Mouse (Mus musculus): ENCODE measurements around the gene Ccne1. TPM values are rescaled to one million over a fixed set of nuclear protein-coding genes. Genes with fewer than 3 reads are reported as not detected.
A peak's percentile ranks its signal among the peaks of the same experiment; 100 is the strongest.

Ccne1 gene
- polyA plus RNA-seq, 1 experiment: 10.2 TPM

DNA sequence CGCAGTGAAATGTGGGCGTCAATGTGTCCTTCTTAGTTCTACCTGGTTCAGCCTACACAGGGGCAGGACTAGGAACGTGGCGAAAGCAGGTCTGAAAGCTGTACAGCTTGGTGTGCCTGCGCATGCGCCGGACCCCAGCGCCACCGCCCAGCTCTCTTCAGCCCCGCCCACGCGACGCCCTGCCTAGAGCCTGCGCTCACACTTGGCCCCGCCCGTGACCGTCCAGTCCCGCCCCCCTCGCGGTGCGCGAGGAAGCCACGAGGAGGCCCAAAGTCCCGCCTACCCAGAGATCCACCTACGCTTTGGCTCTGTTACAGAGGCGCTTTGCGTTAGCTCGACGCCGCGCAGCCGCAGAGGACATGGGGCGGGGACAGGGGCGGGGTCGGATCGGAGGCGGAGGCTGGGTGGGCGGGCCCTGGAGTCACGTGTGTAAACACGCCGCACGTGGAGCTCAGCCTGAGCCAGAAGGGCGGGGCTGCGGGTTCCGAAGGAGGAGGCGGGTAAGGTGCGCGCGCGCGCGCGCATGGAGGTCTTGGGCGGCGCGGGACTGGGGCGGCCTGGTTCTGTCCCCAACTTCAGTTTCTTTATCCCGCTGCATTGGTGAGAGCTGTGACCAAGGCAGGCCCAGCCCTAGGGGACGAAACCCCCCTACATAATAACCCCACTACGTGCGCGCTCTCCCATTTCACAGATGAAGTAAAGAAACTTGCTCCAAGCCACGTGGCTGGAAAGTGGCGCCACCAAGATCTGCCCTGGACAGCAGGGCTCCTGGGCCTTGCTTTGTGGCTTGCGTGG is 22.4 kb downstream of the Ccne1 start:
- H3K4me3 ChIP-seq (ENCODE audit: insufficient read depth, low read length): peak overlapping the region; percentile 66
- H3K4me1 ChIP-seq (ENCODE audit: control insufficient read depth, insufficient read depth, low read length): peaks cover 10% of the 10 kb centered on the region
- no peak overlapping the region for H3K27ac ChIP-seq (ENCODE audit: insufficient read depth, low read depth, low read length)
- TF ChIP-seq POLR2A (IDR thresholded peaks at IDR 0.05; ENCODE audit: borderline replicate concordance, low read depth, low read length) (no peak), CTCF (IDR thresholded peaks at IDR 0.05; ENCODE audit: low read depth, low read length) (no peak)

DNA sequence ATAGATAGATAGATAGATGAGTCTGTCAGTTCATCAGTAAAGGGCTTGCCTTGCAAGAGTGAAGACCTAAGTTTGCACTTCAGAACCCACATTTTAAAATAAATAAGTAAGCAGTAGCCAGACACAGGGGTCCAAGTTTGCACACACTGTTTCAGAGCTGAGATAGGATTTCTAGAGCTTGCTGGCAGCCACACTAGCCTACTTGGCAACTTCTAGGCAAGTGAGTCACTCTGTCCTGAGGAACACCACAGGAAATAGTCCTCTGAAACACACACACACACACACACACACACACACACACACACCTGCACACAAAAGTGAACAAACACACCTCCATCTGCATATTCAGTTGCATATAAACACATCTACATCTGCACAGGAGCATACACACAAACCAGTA is 24.4 kb downstream of the Ccne1 start:
- no peak overlapping the region for H3K4me3 ChIP-seq (ENCODE audit: insufficient read depth, low read length)
- peaks cover 5% of the 10 kb centered on the region for H3K4me1 ChIP-seq (ENCODE audit: control insufficient read depth, insufficient read depth, low read length)
- no peak for TF ChIP-seq POLR2A (IDR thresholded peaks at IDR 0.05; ENCODE audit: borderline replicate concordance, low read depth, low read length)
- TF ChIP-seq CTCF (IDR thresholded peaks at IDR 0.05; ENCODE audit: low read depth, low read length): no peak
- H3K27ac ChIP-seq (ENCODE audit: insufficient read depth, low read depth, low read length): no peak overlapping the region

DNA sequence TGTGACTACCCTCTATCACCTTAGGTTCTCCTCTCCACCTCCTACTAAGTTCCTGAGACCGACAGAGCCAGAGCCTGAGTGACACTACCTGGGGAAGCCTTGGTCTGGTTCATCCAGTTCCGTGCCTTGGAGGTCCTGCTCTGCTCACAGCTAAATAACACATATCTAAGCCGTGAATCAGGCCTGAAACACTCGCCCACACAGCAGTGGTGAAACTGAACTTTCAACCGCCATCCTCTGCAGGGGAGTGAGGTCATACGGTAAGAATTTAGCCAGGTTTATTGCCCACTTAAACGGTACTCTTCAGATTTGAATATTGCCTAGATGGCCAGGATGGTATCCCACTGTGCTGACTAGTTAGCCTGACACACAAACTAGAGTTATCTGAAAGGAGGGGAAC is 30.1 kb downstream of the Ccne1 start:
- Histone ChIP-seq H3K4me3 (ENCODE audit: insufficient read depth, low read length) (no peak overlapping the region), H3K4me1 (ENCODE audit: control insufficient read depth, insufficient read depth, low read length) (no peaks in the 10 kb centered on the region), H3K27ac (ENCODE audit: insufficient read depth, low read depth, low read length) (no peak overlapping the region)
- TF ChIP-seq POLR2A (IDR thresholded peaks at IDR 0.05; ENCODE audit: borderline replicate concordance, low read depth, low read length) (no peak), CTCF (IDR thresholded peaks at IDR 0.05; ENCODE audit: low read depth, low read length) (no peak)

DNA sequence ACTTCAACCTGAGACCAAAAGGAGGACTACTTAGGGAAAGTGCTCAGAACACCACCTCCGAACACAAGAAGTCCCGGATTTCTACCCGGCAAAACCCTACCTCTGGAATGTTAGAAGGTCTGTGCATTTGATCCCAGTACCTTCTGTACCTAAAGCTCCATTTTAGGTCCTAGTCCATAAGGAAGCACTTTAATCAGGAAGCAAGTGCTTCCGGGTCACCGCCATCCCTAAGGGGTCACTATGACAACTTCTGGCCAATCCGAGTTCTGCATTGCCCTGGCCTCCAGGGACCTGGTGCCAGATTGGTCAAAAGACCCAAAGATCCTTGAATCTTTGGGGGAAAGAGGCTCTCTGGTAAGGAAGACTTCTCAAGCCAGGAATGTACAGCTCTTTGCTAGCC is 31.8 kb downstream of the Ccne1 start:
- peaks cover 4% of the 10 kb centered on the region for H3K4me1 ChIP-seq (ENCODE audit: control insufficient read depth, insufficient read depth, low read length)
- no peak for TF ChIP-seq POLR2A (IDR thresholded peaks at IDR 0.05; ENCODE audit: borderline replicate concordance, low read depth, low read length)
- no peak for TF ChIP-seq CTCF (IDR thresholded peaks at IDR 0.05; ENCODE audit: low read depth, low read length)
- no peak overlapping the region for H3K27ac ChIP-seq (ENCODE audit: insufficient read depth, low read depth, low read length)
- H3K4me3 ChIP-seq (ENCODE audit: insufficient read depth, low read length): no peak overlapping the region

DNA sequence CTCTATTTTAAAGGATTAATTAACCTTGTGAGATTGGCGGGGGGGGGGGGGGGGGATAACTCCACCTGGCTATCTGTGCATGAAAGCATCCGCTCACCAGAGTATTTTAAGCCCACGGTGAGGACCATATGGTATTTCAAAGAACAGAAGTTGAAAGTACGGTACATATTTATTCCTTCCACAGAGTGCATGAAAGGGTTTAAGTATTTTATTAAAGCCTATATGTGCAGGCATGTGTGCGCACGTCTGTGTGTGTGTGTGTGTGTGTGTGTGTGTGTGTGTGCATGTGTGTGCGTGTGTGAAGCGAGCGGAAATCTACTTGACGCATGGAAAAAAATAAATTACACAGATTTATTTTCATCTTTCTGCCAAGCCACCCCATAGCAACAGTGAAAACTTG is 32.4 kb downstream of the Ccne1 start:
- TF ChIP-seq POLR2A (IDR thresholded peaks at IDR 0.05; ENCODE audit: borderline replicate concordance, low read depth, low read length) (no peak), CTCF (IDR thresholded peaks at IDR 0.05; ENCODE audit: low read depth, low read length) (no peak)
- Histone ChIP-seq H3K4me1 (ENCODE audit: control insufficient read depth, insufficient read depth, low read length) (peaks cover 5% of the 10 kb centered on the region), H3K4me3 (ENCODE audit: insufficient read depth, low read length) (no peak overlapping the region), H3K27ac (ENCODE audit: insufficient read depth, low read depth, low read length) (no peak overlapping the region)

DNA sequence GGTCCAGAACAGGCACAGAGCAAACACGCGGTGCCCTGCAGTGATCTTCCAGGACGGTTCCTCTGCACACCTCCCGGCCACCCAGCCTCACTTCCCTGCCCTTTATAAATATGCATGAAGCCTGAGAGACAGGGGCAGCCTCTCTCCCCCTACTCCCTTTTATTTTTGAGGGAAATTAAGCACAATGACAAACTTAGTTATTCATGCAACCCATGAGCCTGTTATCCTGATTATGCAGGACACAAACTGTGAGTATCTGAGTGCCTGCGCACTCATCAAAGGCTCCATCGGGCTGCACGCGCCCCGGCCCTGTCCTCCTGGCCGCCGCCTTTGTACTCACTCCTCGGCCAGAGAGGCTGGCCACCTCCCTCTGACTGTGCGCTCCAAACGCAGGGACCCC is 32.8 kb downstream of the Ccne1 start:
- peaks cover 5% of the 10 kb centered on the region for H3K4me1 ChIP-seq (ENCODE audit: control insufficient read depth, insufficient read depth, low read length)
- TF ChIP-seq CTCF (IDR thresholded peaks at IDR 0.05; ENCODE audit: low read depth, low read length) (no peak), POLR2A (IDR thresholded peaks at IDR 0.05; ENCODE audit: borderline replicate concordance, low read depth, low read length) (no peak)
- no peak overlapping the region for H3K27ac ChIP-seq (ENCODE audit: insufficient read depth, low read depth, low read length)
- H3K4me3 ChIP-seq (ENCODE audit: insufficient read depth, low read length): no peak overlapping the region

DNA sequence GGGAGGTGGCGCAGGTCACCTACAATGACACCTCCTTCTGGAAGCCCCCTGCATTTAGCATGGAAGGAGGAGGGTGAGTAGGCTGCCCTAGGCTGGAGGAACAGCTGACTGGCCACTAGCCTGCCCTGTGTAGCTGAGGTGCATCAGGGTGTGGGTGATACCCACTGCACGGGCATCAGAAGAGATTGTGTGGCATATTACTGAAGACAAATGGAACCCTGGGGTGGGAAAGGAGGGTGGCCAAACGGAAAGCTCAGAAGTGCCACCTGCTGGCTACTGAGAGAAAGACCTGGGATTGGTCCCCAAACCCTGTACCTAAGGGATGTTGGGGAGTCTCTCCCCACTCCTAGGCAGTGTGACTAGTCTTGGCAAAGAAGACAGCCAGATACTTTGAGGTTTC is 33.6 kb downstream of the Ccne1 start:
- Histone ChIP-seq H3K4me3 (ENCODE audit: insufficient read depth, low read length) (no peak overlapping the region), H3K27ac (ENCODE audit: insufficient read depth, low read depth, low read length) (no peak overlapping the region), H3K4me1 (ENCODE audit: control insufficient read depth, insufficient read depth, low read length) (peaks cover 5% of the 10 kb centered on the region)
- TF ChIP-seq POLR2A (IDR thresholded peaks at IDR 0.05; ENCODE audit: borderline replicate concordance, low read depth, low read length) (no peak), CTCF (IDR thresholded peaks at IDR 0.05; ENCODE audit: low read depth, low read length) (peak; percentile 59)

DNA sequence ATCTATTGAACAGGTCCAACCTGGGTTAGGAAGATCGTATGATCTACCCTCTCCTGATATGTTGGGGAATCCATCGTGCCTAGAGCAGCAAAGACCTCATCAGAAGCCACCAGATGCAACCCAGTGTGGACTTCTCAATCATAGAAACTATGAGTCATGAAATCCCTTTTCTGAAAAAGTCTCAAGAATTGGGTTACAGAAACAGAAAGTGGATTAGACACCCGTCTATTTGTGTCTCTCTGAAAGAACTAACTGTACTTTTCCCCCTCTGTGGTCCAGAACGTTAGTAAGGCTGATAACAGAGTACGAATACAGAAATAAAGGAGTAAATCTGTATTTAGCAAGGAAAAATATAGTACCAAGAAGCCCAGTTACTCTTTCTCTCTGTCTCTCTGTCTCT is 36.3 kb downstream of the Ccne1 start:
- Histone ChIP-seq H3K4me1 (ENCODE audit: control insufficient read depth, insufficient read depth, low read length) (peaks cover 5% of the 10 kb centered on the region), H3K27ac (ENCODE audit: insufficient read depth, low read depth, low read length) (no peak overlapping the region), H3K4me3 (ENCODE audit: insufficient read depth, low read length) (no peak overlapping the region)
- TF ChIP-seq CTCF (IDR thresholded peaks at IDR 0.05; ENCODE audit: low read depth, low read length) (no peak), POLR2A (IDR thresholded peaks at IDR 0.05; ENCODE audit: borderline replicate concordance, low read depth, low read length) (no peak)

DNA sequence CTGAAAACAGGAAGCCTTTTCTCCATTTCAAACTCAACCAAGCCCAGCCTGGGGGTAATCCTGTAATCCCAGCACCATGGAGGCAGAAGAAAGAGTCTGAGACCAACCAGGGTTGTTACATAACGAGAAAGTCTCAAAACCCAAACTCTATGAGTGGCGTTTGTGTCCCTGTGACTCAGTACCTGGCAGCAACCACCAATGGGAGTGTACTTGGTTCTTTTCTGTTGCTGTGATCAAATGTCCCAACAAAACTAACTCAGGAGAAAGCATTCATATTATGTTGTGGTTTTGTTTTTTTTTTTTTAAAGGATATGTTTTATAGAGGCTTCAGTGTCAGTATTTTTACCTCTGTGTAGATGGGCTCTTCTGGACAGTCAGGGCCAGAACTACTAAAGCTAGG is 36.7 kb downstream of the Ccne1 start:
- H3K4me1 ChIP-seq (ENCODE audit: control insufficient read depth, insufficient read depth, low read length): peaks cover 5% of the 10 kb centered on the region
- TF ChIP-seq CTCF (IDR thresholded peaks at IDR 0.05; ENCODE audit: low read depth, low read length): no peak
- TF ChIP-seq POLR2A (IDR thresholded peaks at IDR 0.05; ENCODE audit: borderline replicate concordance, low read depth, low read length): no peak
- no peak overlapping the region for H3K4me3 ChIP-seq (ENCODE audit: insufficient read depth, low read length)
- H3K27ac ChIP-seq (ENCODE audit: insufficient read depth, low read depth, low read length): no peak overlapping the region

DNA sequence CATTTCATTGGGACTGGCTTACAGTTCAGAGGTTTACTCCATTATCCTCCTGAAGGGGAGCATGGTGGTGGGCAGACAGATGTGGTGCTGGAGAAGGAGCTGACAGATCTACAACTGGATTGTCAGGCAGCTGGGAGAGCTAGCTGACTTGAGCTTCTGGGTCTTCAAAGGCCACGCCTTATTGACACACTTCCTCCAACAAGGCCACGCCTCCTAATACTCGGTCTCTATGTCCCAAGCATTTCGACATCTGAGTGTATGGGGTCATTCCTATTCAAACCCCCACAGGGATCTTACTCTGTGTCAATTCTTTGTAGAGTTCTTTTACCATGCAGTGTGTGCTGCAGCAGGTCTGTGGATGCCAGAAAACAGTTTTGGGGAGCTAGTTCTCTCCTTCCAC is 42.9 kb downstream of the Ccne1 start:
- Histone ChIP-seq H3K27ac (ENCODE audit: insufficient read depth, low read depth, low read length) (no peak overlapping the region), H3K4me1 (ENCODE audit: control insufficient read depth, insufficient read depth, low read length) (peaks cover 5% of the 10 kb centered on the region; the same call in 1 of the 2 replicates), H3K4me3 (ENCODE audit: insufficient read depth, low read length) (no peak overlapping the region)
- no peak for TF ChIP-seq CTCF (IDR thresholded peaks at IDR 0.05; ENCODE audit: low read depth, low read length)
- TF ChIP-seq POLR2A (IDR thresholded peaks at IDR 0.05; ENCODE audit: borderline replicate concordance, low read depth, low read length): no peak
